Mouse (Mus musculus) layer of hippocampus, adult 2 months (tissue): ENCODE measurements around the gene Trim3. TPM values are rescaled to one million over a fixed set of nuclear protein-coding genes. Genes with fewer than 3 reads are reported as not detected.
A peak's percentile ranks its signal among the peaks of the same experiment; 100 is the strongest.

Experiments used
- DNase-seq, 2 experiments: peaks; one replicate each; pipeline ENCODE4 v3.0.0; 2022; ENCODE audit warnings: low spot score in 2 of 2
- H3K27ac ChIP-seq: fragments of 200-600 bp; 2 replicates; pipeline ENCODE4 v1.8.1; 2022
- H3K4me3 ChIP-seq: fragments of 200-600 bp; 2 replicates; pipeline ENCODE4 v1.8.1; 2022; ENCODE audit warnings: mild to moderate bottlenecking
- CTCF ChIP-seq: fragments of 200-600 bp; conservative IDR thresholded peaks from 2 replicates; pipeline ENCODE4 v1.8.1; 2022; ENCODE audit warnings: antibody characterized with exemption, mild to moderate bottlenecking, moderate library complexity
- total RNA-seq, 2 experiments: library from RNA; stranded (reverse); gene quantifications; 2 replicates each; pipeline ENCODE4 v1.2.3; 2021

The Trim3 gene
- total RNA-seq, 2 experiments from 2014 or later, result 140 to 142 TPM

DNA sequence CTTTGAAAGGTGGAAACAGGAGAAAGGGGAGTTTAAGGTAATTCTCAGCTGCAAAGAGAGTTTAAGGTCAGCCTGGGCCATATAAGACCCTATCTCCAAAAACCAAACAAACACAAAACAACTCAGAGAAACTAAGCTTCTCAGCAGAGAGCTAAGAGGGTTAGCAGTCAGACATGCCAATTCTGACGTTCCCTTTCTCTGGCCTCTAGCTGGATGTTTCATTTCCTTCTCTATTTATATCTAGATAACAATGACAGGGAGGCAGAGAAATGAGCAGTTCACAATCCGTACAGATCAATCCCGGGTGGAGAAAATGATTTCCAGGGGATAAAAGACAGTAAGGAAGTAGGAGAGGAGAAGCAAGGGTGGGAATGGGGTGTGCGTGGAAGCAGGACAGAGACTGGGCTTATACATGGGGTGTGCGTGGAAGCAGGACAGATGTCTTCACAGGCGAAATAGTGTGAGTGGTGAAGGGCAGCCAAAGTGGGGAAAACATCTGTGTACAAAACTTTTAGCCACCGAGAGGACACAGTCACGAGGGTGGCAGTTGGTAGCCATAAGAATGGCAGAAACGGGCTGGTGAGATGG lies 45.0 kb downstream of the Trim3 start:
- H3K27ac ChIP-seq, result no peak overlapping the region
- H3K4me3 ChIP-seq, result no peak overlapping the region
- no peak for TF ChIP-seq CTCF
- no peak for DNase-seq

DNA sequence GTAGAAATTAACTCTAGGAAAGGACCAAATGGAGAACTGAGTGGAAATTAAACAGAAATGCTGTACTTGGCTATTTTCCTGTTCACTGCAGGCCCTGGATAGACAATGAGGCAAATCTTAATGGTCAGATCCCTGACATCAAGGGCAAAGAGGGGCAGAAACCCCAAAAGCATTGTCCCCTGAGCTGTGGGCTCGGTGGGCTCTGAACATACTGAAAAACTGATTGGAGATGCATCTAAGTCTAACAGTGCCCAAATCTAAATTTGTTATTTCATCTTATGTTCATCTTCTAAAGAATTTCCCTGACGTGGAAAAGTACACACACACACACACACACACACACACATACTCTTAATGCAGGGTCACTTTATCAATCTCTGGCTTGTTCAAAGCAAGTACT lies 51.4 kb downstream of the Trim3 start:
- no peak for DNase-seq
- Histone ChIP-seq H3K4me3 (peak overlapping the region; percentile 94; the same call in 1 of the 2 replicates), H3K27ac (peak overlapping the region; percentile 95; the same call in 1 of the 2 replicates)
- TF ChIP-seq CTCF, result no peak

DNA sequence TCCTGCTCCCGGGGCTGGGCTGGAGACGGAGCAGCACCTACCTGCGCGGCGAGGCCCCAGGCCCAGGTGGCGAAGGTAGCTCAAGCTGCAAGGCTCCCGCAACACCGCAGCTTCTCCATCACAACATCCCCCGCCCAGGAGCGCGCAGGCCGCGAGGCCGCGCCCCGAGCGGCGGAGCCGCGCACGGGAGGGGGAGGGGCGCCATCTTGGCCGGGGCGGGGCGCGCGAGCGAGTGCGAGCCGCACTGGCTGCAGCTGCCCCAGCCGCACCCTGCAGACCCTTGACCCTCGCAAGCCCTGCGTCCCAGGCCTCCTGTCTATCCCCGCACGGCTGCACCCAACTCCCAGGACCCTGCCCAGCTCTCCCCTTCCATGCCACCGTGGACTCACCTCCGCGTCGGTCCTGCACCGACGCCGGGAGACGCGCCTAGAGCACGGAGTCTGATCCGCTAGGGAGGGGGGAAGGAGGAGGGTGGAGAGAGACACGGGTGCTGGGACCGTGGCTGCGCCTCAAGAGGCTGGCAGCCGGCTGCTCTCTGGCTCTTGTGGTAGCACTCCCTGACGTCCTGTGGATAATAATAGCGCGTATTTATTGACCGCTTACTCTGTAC lies 52.2 kb downstream of the Trim3 start, which contains the start of gene Apbb1:
Apbb1 (minus strand) TSS at position 560 of the 610 bp plus-strand sequence.
- peak; percentile 74 to 78 for DNase-seq
- peak; percentile 24; the same call in 1 of the 2 replicates for TF ChIP-seq CTCF
- H3K27ac ChIP-seq, result peak within 1 kb of the TSS; percentile 95
- H3K4me3 ChIP-seq, result peak within 1 kb of the TSS; percentile 94

DNA sequence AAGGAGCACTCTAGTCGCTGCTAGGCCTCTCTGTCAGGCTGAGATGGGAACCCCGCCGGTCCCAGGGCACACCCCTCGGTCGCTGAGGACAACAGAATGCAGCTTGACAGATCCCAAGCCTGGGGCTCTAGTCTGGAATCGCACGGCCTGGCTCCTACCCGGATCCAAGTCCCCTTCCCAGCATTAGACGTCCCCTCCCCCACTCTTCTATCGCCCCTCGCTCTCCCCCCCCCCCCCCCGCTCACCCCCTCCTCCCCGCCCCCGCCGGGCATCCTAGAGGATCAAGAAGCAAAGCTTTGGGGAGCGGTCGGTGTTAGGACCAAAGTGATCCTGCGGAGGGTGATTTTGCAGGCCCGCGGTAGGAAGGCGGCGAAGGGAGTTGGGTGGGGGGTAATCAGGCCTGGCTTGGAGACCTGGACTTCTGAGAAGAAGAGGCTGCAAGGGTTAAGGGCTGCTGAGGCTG lies 52.7 kb downstream of the Trim3 start:
- Histone ChIP-seq H3K27ac (peak overlapping the region; percentile 95), H3K4me3 (peak overlapping the region; percentile 94)
- TF ChIP-seq CTCF, result no peak
- DNase-seq, result no peak

- TF ChIP-seq CTCF, result no peak
- Histone ChIP-seq H3K4me3 (no peak overlapping the region; the same call in 1 of the 2 replicates), H3K27ac (0 out of 2 replicates have a peak overlapping the region, but pooled peaks have one; percentile 0)
- no peak for DNase-seq
Observed at GRCm38 (mm10) chr7:105578481-105578880, 54.9 kb downstream of the Trim3 start.

GRCm38 (mm10) chr7:105577377-105577871 lies 55.9 kb downstream of the Trim3 start:
- H3K4me3 ChIP-seq, result no peak overlapping the region
- DNase-seq, result no peak
- no peak for TF ChIP-seq CTCF
- H3K27ac ChIP-seq, result peak overlapping the region; percentile 80

- no peak for DNase-seq
- H3K4me3 ChIP-seq, result no peak overlapping the region
- no peak for TF ChIP-seq CTCF
- peak overlapping the region; percentile 80 for H3K27ac ChIP-seq
Observed at GRCm38 (mm10) chr7:105576166-105576748, 57.1 kb downstream of the Trim3 start.

- peak overlapping the region; percentile 80 for H3K27ac ChIP-seq
- no peak for TF ChIP-seq CTCF
- no peak overlapping the region for H3K4me3 ChIP-seq
- no peak for DNase-seq
Observed at GRCm38 (mm10) chr7:105574537-105574936, 58.8 kb downstream of the Trim3 start.

- no peak for DNase-seq
Observed at GRCm38 (mm10) chr7:105572949-105573348, 60.4 kb downstream of the Trim3 start.

GRCm38 (mm10) chr7:105570756-105571155 lies 62.6 kb downstream of the Trim3 start:
- H3K27ac ChIP-seq, result peak overlapping the region; percentile 97

More at GRCm38 (mm10) chr7:105572949-105573348, 60.4 kb downstream of the Trim3 start:
- TF ChIP-seq CTCF, result no peak
- peak overlapping the region; percentile 22; the same call in 1 of the 2 replicates for H3K4me3 ChIP-seq
- peak overlapping the region; percentile 80; the same call in 1 of the 2 replicates for H3K27ac ChIP-seq

DNA sequence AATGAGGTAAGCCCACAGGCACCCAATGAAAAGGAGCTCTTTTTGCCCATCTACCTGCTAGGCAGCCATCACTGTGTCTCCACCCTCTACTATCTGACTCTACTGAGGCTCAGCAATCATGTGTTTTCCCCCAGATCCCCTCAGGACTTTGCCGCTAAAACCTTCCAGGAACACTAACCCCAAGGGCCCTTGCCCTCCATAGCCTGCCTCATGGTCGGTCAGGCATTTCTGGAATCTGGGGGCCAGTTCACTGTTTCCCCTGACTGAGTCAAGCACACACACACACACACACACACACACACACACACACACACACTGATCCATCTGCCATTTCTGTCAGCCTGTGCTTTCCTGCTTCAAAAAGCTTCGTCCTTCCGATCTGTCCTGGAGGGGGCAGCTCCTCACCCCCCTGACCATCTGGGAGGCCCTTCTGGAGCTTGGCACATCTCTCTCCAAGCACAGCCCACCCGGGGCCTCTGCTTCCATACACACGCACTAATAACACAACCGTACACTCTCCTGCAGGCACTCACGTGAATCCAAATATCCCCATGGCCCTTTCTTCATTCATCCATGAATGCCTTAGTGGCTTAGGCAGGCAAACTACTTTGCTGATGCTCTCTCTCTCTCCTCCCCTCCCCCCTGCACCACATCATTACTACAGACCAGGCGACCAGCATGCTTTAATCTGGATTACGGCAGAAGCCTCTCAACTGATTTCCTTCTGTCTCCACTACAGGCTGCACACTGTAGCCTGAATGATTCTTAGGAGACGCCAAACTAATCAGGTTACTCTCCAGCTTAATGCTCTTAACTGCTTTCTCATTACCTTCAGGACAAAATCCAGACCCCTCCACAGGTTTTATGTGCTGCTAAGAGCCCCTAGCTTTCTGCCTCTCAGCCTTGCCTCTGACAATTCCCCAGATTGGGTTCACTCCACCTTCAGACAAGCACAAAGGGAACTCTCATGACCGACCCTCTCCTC lies 63.6 kb downstream of the Trim3 start:
- no peak for DNase-seq
- Histone ChIP-seq H3K27ac (peak overlapping the region; percentile 97), H3K4me3 (peak overlapping the region; percentile 50)
- no peak for TF ChIP-seq CTCF

More at GRCm38 (mm10) chr7:105570756-105571155, 62.6 kb downstream of the Trim3 start:
- H3K4me3 ChIP-seq, result peak overlapping the region; percentile 43; the same call in 1 of the 2 replicates
- DNase-seq, result no peak
- no peak for TF ChIP-seq CTCF

GRCm38 (mm10) chr7:105568988-105569471 lies 64.3 kb downstream of the Trim3 start:
- TF ChIP-seq CTCF, result no peak
- peak; percentile 80 to 90 for DNase-seq
- Histone ChIP-seq H3K4me3 (peak overlapping the region; percentile 50), H3K27ac (peak overlapping the region; percentile 97)
